Mouse (Mus musculus) heart, postnatal 0 days (tissue): ENCODE data around the gene Zbtb25. TPM values are rescaled to one million over a fixed set of nuclear protein-coding genes. Genes with fewer than 3 reads are reported as not detected.
A peak's percentile ranks its signal among the peaks of the same experiment; 100 is the strongest.

ENCODE experiments used
- ATAC-seq: fragments of 200-750 bp; cut with Nextera tagmentation; 2 replicates; pipeline ENCODE4 v1.8.0; 2017; ENCODE audit warnings: low read depth, moderate number of reproducible peaks, moderate library complexity; ENCODE audit not compliant: insufficient read depth
- DNase-seq: peaks from one replicate; pipeline ENCODE4 v3.0.0-alpha.2; 2016; ENCODE audit warnings: low spot score
- H3K27ac ChIP-seq: fragments of 300-500 bp; sonication (generic); 2 replicates; pipeline ENCODE4 v1.5.1; 2014; ENCODE audit warnings: low read depth, mild to moderate bottlenecking
- H3K27me3 ChIP-seq: fragments of 300-500 bp; sonication (generic); 2 replicates; pipeline ENCODE4 v1.6.1; 2014; ENCODE audit warnings: low read length, mixed read lengths; ENCODE audit not compliant: control insufficient read depth, insufficient read depth
- H3K36me3 ChIP-seq: fragments of 300-500 bp; sonication (generic); replicated peaks from 2 replicates; pipeline ENCODE4 v1.6.1; 2014; ENCODE audit warnings: low read length, mixed read lengths; ENCODE audit not compliant: control insufficient read depth, insufficient read depth
- H3K4me1 ChIP-seq: fragments of 300-500 bp; sonication (generic); 2 replicates; pipeline ENCODE4 v1.6.1; 2014; ENCODE audit warnings: antibody characterized with exemption; ENCODE audit not compliant: control insufficient read depth, insufficient read depth
- H3K4me2 ChIP-seq: fragments of 300-500 bp; sonication (generic); 2 replicates; pipeline ENCODE4 v1.6.1; 2014; ENCODE audit warnings: low read depth, mild to moderate bottlenecking, low read length, moderate library complexity
- H3K4me3 ChIP-seq: fragments of 300-500 bp; sonication (generic); 2 replicates; pipeline ENCODE4 v1.5.1; 2014; ENCODE audit warnings: low read depth, low read length
- H3K9ac ChIP-seq: fragments of 300-500 bp; sonication (generic); replicated peaks from 2 replicates; pipeline ENCODE4 v1.6.1; 2014; ENCODE audit warnings: low read depth, low read length, mixed read lengths
- H3K9me3 ChIP-seq: fragments of 300-500 bp; sonication (generic); replicated peaks from 2 replicates; pipeline ENCODE4 v1.6.1; 2016; ENCODE audit warnings: low read length; ENCODE audit not compliant: control insufficient read depth
- CTCF ChIP-seq: IDR thresholded peaks from 2 replicates; pipeline ENCODE4 v1.5.1; 2016; ENCODE audit warnings: antibody characterized with exemption, control low read depth, low read depth
- EP300 ChIP-seq: IDR thresholded peaks from 2 replicates; pipeline ENCODE4 v1.6.1; 2016; ENCODE audit warnings: antibody characterized with exemption, low read depth
- WGBS: fragments of 180-500 bp; shearing (Covaris S2); extraction: QIAGEN DNeasy Blood & Tissue Kit; methylation state at CpG from one replicate; pipeline ENCODE4 v1.1.7; 2014; 5-methylcytosine and 5-hydroxymethylcytosine counted together
- polyA plus RNA-seq: library from polyadenylated mRNA; unstranded; fragments of >200 nt; fragmentation: Nextera tagmentation; extraction: Ambion mirVana; gene quantifications from 2 replicates; pipeline ENCODE4 v1.2.1, GENCODE M21; 2015
- total RNA-seq: library from RNA; depleted of rRNA; stranded (reverse); fragments of >200 nt; gene quantifications from 2 replicates; pipeline ENCODE4 v1.2.3, GENCODE M21; 2014; ENCODE audit warnings: low replicate concordance; rRNA removed

Zbtb25 gene
- 8.1 and 26.1 TPM in 2 replicates for total RNA-seq
- 8.6 and 10.4 TPM in 2 replicates for polyA plus RNA-seq

- peak; percentile 85 for DNase-seq
- peak; percentile 83 for ATAC-seq
- H3K36me3 ChIP-seq: no peaks in the 10 kb centered on the region
- no peaks in the 10 kb centered on the region for H3K27me3 ChIP-seq
- TF ChIP-seq CTCF (no peak), EP300 (no peak)
- peak within 1 kb of the TSS; percentile 66 for H3K4me3 ChIP-seq
- peak within 1 kb of the TSS; percentile 82 for H3K9ac ChIP-seq
- H3K4me2 ChIP-seq: peak within 1 kb of the TSS; percentile 81
- peak within 1 kb of the TSS; percentile 94 for H3K27ac ChIP-seq
- no peaks in the 10 kb centered on the region for H3K9me3 ChIP-seq
- H3K4me1 ChIP-seq: peaks cover 27% of the 10 kb centered on the region
- under 1% methylated on average over 69 of the region's 96 CpGs for WGBS
Measured at GRCm38 (mm10) chr12:76369206-76369977, at the start of gene Zbtb25. Gene Zbtb25, minus strand, starts transcription at chr12:76369602.

- TF ChIP-seq EP300 (no peak), CTCF (no peak)
- Histone ChIP-seq H3K4me3 (no peak overlapping the region), H3K36me3 (no peaks in the 10 kb centered on the region), H3K9ac (no peak overlapping the region), H3K27me3 (no peaks in the 10 kb centered on the region), H3K27ac (no peak overlapping the region), H3K4me2 (no peak overlapping the region), H3K4me1 (0 out of 2 replicates have a peak, but pooled peaks cover 7% of the 10 kb centered on the region), H3K9me3 (no peaks in the 10 kb centered on the region)
- DNase-seq (no peak), ATAC-seq (no peak)
- WGBS: 94% methylated on average over 5 of the region's 5 CpGs
Measured at GRCm38 (mm10) chr12:76418346-76418745, 48.9 kb upstream of the Zbtb25 start.

- H3K27ac ChIP-seq: no peak within 1 kb of the TSS
- H3K9ac ChIP-seq: 0 out of 2 replicates have a peak within 1 kb of the TSS, but pooled peaks have one; percentile 1
- DNase-seq (no peak), ATAC-seq (peak; percentile 66)
- H3K4me3 ChIP-seq: peak within 1 kb of the TSS; percentile 37
- H3K4me2 ChIP-seq: peak within 1 kb of the TSS; percentile 59
- no peaks in the 10 kb centered on the region for H3K9me3 ChIP-seq
- no peak for TF ChIP-seq EP300
- TF ChIP-seq CTCF: no peak
- H3K36me3 ChIP-seq: no peaks in the 10 kb centered on the region
- WGBS: 2% methylated on average over 37 of the region's 37 CpGs
- H3K4me1 ChIP-seq: 0 out of 2 replicates have a peak, but pooled peaks cover 7% of the 10 kb centered on the region
- no peaks in the 10 kb centered on the region for H3K27me3 ChIP-seq
Measured at GRCm38 (mm10) chr12:76417433-76417854, 48.0 kb upstream of the Zbtb25 start, which contains the start of gene Ppp1r36. Gene Ppp1r36, plus strand, starts transcription at chr12:76417538.

DNA sequence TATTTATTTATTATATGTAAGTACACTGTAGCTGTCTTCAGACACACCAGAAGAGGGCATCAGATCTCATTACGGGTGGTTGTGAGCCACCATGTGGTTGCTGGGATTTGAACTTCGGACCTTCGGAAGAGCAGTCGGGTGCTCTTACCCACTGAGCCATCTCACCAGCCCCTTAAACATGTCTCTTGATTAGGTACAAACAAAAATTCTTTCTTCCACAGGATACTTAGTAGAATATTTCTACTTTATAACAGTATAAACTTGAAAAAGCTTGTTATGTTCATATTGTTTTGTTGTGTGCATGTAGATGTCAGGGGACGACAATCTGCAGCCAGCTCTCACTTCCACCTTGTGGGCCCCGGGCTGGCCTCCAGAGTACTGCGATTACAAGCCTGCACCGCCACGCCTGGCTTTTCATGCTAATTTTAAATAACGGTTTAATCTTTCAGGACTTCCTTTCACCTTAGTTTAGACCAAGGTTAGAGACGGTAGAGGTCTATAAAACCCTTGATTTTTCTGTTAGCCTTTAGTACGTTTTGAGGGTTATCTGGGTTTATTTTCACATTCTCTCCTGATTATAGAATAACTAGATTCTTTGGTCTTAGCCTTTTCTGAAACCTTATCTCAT lies 46.1 kb upstream of the Zbtb25 start:
- DNase-seq (no peak), ATAC-seq (no peak)
- Histone ChIP-seq H3K27ac (no peak overlapping the region), H3K4me1 (0 out of 2 replicates have a peak, but pooled peaks cover 7% of the 10 kb centered on the region), H3K4me3 (no peak overlapping the region), H3K27me3 (no peaks in the 10 kb centered on the region), H3K9ac (no peak overlapping the region), H3K4me2 (no peak overlapping the region), H3K36me3 (no peaks in the 10 kb centered on the region), H3K9me3 (no peaks in the 10 kb centered on the region)
- 60% methylated on average over 11 of the region's 12 CpGs for WGBS
- TF ChIP-seq EP300 (no peak), CTCF (no peak)

DNA sequence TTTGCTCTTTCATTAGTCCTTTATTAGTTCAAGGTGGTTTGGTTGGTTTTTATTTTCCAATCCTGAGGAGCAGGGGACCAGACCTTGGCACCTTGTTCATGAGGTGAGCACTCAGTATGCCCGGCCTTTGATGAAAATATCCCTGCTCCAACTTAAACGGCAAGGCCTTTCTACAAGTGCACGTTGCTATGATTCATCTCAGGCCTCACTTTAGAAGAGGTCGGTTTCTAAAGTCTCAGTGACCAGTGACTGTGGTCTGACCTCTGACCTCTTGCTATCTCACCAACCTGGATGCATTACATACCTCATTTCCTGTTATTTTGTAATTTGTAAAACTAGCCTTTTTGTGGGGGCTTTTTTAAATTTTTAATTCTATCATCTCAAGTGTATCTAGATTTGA lies 39.8 kb upstream of the Zbtb25 start:
- ATAC-seq (no peak), DNase-seq (no peak)
- H3K27ac ChIP-seq: no peak overlapping the region
- TF ChIP-seq CTCF: no peak
- no peak for TF ChIP-seq EP300
- H3K4me3 ChIP-seq: no peak overlapping the region
- peaks cover 17% of the 10 kb centered on the region; the same call in 1 of the 2 replicates for H3K27me3 ChIP-seq
- 61% methylated on average over 4 of the region's 4 CpGs for WGBS
- H3K36me3 ChIP-seq: no peaks in the 10 kb centered on the region
- H3K9ac ChIP-seq: no peak overlapping the region
- peaks cover 16% of the 10 kb centered on the region for H3K4me1 ChIP-seq
- H3K4me2 ChIP-seq: no peak overlapping the region
- H3K9me3 ChIP-seq: no peaks in the 10 kb centered on the region
